Mouse (Mus musculus) myocyte (in vitro differentiated cells): Measurements from ENCODE around the gene Igsf8.

Experiments
- CEBPB ChIP-seq: IDR thresholded peaks from 2 replicates; pipeline ENCODE4 v1.6.1; 2011; ENCODE audit warnings: mild to moderate bottlenecking, moderate library complexity; ENCODE audit not compliant: poor library complexity, insufficient read depth, severe bottlenecking
- E2F4 ChIP-seq: IDR thresholded peaks from one replicate; pipeline ENCODE4 v1.6.1; 2011; ENCODE audit warnings: mild to moderate bottlenecking, control low read depth, moderate library complexity; ENCODE audit not compliant: insufficient read depth
- MAX ChIP-seq: IDR thresholded peaks from one replicate; pipeline ENCODE4 v1.6.1; 2011; ENCODE audit warnings: low read depth, mild to moderate bottlenecking, control low read depth
- MYOG ChIP-seq, 3 experiments: IDR thresholded peaks; one replicate each; pipeline ENCODE4 v1.6.1; 2011; ENCODE audit warnings: control low read depth in 2 of 3, low read depth in 2 of 3, mild to moderate bottlenecking in 2 of 3; ENCODE audit not compliant: insufficient read length in 2 of 3, control insufficient read depth in 1 of 3, insufficient read depth in 1 of 3
- POLR2A ChIP-seq: IDR thresholded peaks from one replicate; pipeline ENCODE4 v1.6.1; 2011; ENCODE audit warnings: low read depth, mild to moderate bottlenecking, control low read depth, moderate library complexity; ENCODE audit not compliant: insufficient read length
- POLR2AphosphoS2 ChIP-seq: IDR thresholded peaks from one replicate; pipeline ENCODE4 v1.6.1; 2011; ENCODE audit warnings: low read depth, control low read depth; ENCODE audit not compliant: insufficient read length
- SRF ChIP-seq: IDR thresholded peaks from one replicate; pipeline ENCODE4 v1.6.1; 2011; ENCODE audit warnings: low read depth; ENCODE audit not compliant: control insufficient read depth, insufficient read length
- TCF12 ChIP-seq: IDR thresholded peaks from one replicate; pipeline ENCODE4 v1.6.1; 2011; ENCODE audit warnings: mild to moderate bottlenecking, control low read depth; ENCODE audit not compliant: poor library complexity, insufficient read depth, severe bottlenecking
- TCF3 ChIP-seq: IDR thresholded peaks from one replicate; pipeline ENCODE4 v1.6.1; 2011; ENCODE audit warnings: low read depth, control low read depth; ENCODE audit not compliant: insufficient read length
- USF1 ChIP-seq: IDR thresholded peaks from one replicate; pipeline ENCODE4 v1.6.1; 2011; ENCODE audit warnings: low read depth, mild to moderate bottlenecking, control low read depth, moderate library complexity

DNA sequence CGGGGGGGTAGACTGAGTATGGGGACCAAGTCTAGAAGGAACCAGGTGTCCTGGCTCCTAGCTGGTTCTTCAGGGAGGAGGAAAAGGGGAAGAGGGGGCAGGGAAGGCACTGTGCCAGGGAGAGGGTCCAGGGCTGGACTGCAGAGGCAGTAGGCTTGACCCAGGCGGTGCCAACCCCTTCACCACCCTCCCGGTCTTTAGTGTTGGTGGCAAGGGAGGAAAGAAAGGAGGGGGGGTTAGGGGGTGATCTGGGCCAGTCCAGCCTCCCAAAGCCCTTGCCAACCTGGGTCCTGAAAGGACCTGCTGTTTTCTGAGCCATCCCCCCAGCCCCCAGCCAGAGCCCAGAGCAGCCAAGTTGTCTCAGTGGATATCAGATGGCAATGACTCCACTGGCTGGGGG, 81.3 kb downstream of the Igsf8 start:
- no peak for TF ChIP-seq POLR2A
- no peak for TF ChIP-seq CEBPB
- TF ChIP-seq MYOG (IDR thresholded peaks at IDR 0.05; ENCODE audit: control insufficient read depth in 1 of 3, insufficient read depth in 1 of 3, insufficient read length in 2 of 3, low read depth in 2 of 3), result no peak
- TF ChIP-seq TCF12, result no peak
- TF ChIP-seq MAX, result no peak
- no peak for TF ChIP-seq POLR2AphosphoS2
- TF ChIP-seq E2F4, result no peak
- TF ChIP-seq USF1, result no peak
- no peak for TF ChIP-seq TCF3
- no peak for TF ChIP-seq SRF
